Mouse (Mus musculus) liver, embryonic 14 days (tissue): ENCODE results near the gene Chpf. TPM values are rescaled to one million over a fixed set of nuclear protein-coding genes. Genes with fewer than 3 reads are reported as not detected.

Experiments
- polyA plus RNA-seq: library from polyadenylated mRNA; depleted of rRNA; stranded (reverse); fragments of >200 nt; gene quantifications from 2 replicates; pipeline ENCODE4 v1.2.3, GENCODE M21; 2012; rRNA removed

Gene Chpf
- 3.7 and 4.0 TPM in 2 replicates for polyA plus RNA-seq

GRCm38 (mm10) chr1:75478916-75479634 lies at the start of gene Chpf, which contains the start of gene Tmem198:
TSS of gene Chpf (minus strand) at chr1:75479307.
TSS of gene Tmem198 (plus strand) at chr1:75479532.

GRCm38 (mm10) chr1:75521321-75522031 lies 42.4 kb upstream of the Chpf start, which contains the start of gene Stk11ip:
TSS of gene Stk11ip (plus strand) at chr1:75521529.

GRCm38 (mm10) chr1:75507006-75507405 lies 27.9 kb upstream of the Chpf start, which contains the start of gene Inha:
TSS of gene Inha (plus strand) at chr1:75507077.

GRCm38 (mm10) chr1:75505956-75506831 lies 27.1 kb upstream of the Chpf start, which contains the start of gene Obsl1:
TSS of gene Obsl1 (minus strand) at chr1:75506452.

GRCm38 (mm10) chr1:75450314-75451005 lies 28.6 kb downstream of the Chpf start, which contains the start of gene Asic4:
TSS of gene Asic4 (plus strand) at chr1:75450436.

GRCm38 (mm10) chr1:75435475-75436328 lies 43.4 kb downstream of the Chpf start, which contains the start of gene Gmppa:
TSS of gene Gmppa (plus strand) at chr1:75435930.

Other genes starting within 250 kb of the Chpf start
- not detected in 2 replicates for gene A630095N17Rik, start 247.2 kb downstream of the Chpf start, polyA plus RNA-seq
- 17.4 and 23.0 TPM in 2 replicates for gene Dnajb2, start 242.9 kb downstream of the Chpf start, polyA plus RNA-seq
- 0.14 and 0.23 TPM in 2 replicates for gene Ptprn, start 214.8 kb downstream of the Chpf start, polyA plus RNA-seq
- gene Resp18, start 200.9 kb downstream of the Chpf start, polyA plus RNA-seq: not detected in 2 replicates
- 32.9 and 37.6 TPM in 2 replicates for gene Dnpep, start 161.3 kb downstream of the Chpf start, polyA plus RNA-seq
- 1.1 and 2.3 TPM in 2 replicates for gene Des, start 119.0 kb downstream of the Chpf start, polyA plus RNA-seq
- 6.7 and 7.5 TPM in 2 replicates for gene Speg, start 104.0 kb downstream of the Chpf start, polyA plus RNA-seq
- gene Gmppa, start 43.4 kb downstream of the Chpf start, polyA plus RNA-seq: 31.7 and 35.4 TPM in 2 replicates
- gene Asic4, start 28.9 kb downstream of the Chpf start, polyA plus RNA-seq: 0.03 and 0.06 TPM in 2 replicates
- 0.09 and 0.12 TPM in 2 replicates for gene Tmem198, start 225 bp upstream of the Chpf start, polyA plus RNA-seq
- gene Obsl1, start 27.1 kb upstream of the Chpf start, polyA plus RNA-seq: 8.2 and 10.1 TPM in 2 replicates
- 1.4 and 1.5 TPM in 2 replicates for gene Inha, start 27.8 kb upstream of the Chpf start, polyA plus RNA-seq
- gene Stk11ip, start 42.2 kb upstream of the Chpf start, polyA plus RNA-seq: 5.3 and 6.2 TPM in 2 replicates
- 0.96 and 0.97 TPM in 2 replicates for gene Slc4a3, start 67.0 kb upstream of the Chpf start, polyA plus RNA-seq